Mouse (Mus musculus): Measurements from ENCODE around the gene Pcyt2. TPM values are rescaled to one million over a fixed set of nuclear protein-coding genes. Genes with fewer than 3 reads are reported as not detected.

The Pcyt2 gene
- polyA plus RNA-seq, 1 experiment from 2014 or later = 233 TPM

- Histone ChIP-seq H3K9ac (no peak overlapping the region), H3K9me3 (no peaks in the 10 kb centered on the region), H3K4me3 (no peak overlapping the region), H3K36me3 (replicated peaks) (peaks cover 37% of the 10 kb centered on the region), H3K27ac (no peak overlapping the region), H3K4me2 (no peak overlapping the region), H3K4me1 (peaks cover 22% of the 10 kb centered on the region), H3K27me3 (replicated peaks) (no peaks in the 10 kb centered on the region)
- WGBS = 93% methylated on average over 6 of the region's 6 CpGs
- ATAC-seq (replicated peaks) = no peak
These were observed 5.1 kb upstream of the Pcyt2 start for GRCm38 (mm10) chr11:120622805-120623204.

- H3K4me3 ChIP-seq = no peak overlapping the region
- no peak overlapping the region for H3K4me2 ChIP-seq
- H3K36me3 ChIP-seq (replicated peaks) = peaks cover 33% of the 10 kb centered on the region
- peaks cover 38% of the 10 kb centered on the region for H3K4me1 ChIP-seq
- WGBS = 93% methylated on average over 14 of the region's 14 CpGs
- H3K9ac ChIP-seq = no peak overlapping the region
- no peaks in the 10 kb centered on the region for H3K27me3 ChIP-seq (replicated peaks)
- no peaks in the 10 kb centered on the region for H3K9me3 ChIP-seq
- ATAC-seq (replicated peaks) = no peak
- H3K27ac ChIP-seq = no peak overlapping the region
These were observed 2.5 kb upstream of the Pcyt2 start for GRCm38 (mm10) chr11:120620195-120620594.

GRCm38 (mm10) chr11:120618619-120619535 lies 1.1 kb upstream of the Pcyt2 start:
- H3K4me2 ChIP-seq = no peak overlapping the region
- H3K36me3 ChIP-seq (replicated peaks) = peaks cover 33% of the 10 kb centered on the region
- H3K27me3 ChIP-seq (replicated peaks) = no peaks in the 10 kb centered on the region
- no peaks in the 10 kb centered on the region for H3K9me3 ChIP-seq
- no peak overlapping the region for H3K9ac ChIP-seq
- no peak overlapping the region for H3K4me3 ChIP-seq
- 95% methylated on average over 25 of the region's 25 CpGs for WGBS
- ATAC-seq (replicated peaks) = no peak
- 0 out of 2 replicates have a peak overlapping the region, but pooled peaks have one; percentile 91 for H3K27ac ChIP-seq
- peaks cover 31% of the 10 kb centered on the region for H3K4me1 ChIP-seq

GRCm38 (mm10) chr11:120616617-120617294 lies 980 bp downstream of the Pcyt2 start:
- peak overlapping the region; percentile 91 for H3K27ac ChIP-seq
- WGBS = 55% methylated on average over 4 of the region's 4 CpGs
- H3K4me2 ChIP-seq = peak overlapping the region; percentile 74
- no peak for ATAC-seq (replicated peaks)
- H3K9ac ChIP-seq = peak overlapping the region; percentile 84
- no peaks in the 10 kb centered on the region for H3K27me3 ChIP-seq (replicated peaks)
- H3K4me1 ChIP-seq = peaks cover 24% of the 10 kb centered on the region
- H3K9me3 ChIP-seq = no peaks in the 10 kb centered on the region
- peak overlapping the region; percentile 73 for H3K4me3 ChIP-seq
- H3K36me3 ChIP-seq (replicated peaks) = peaks cover 24% of the 10 kb centered on the region

GRCm38 (mm10) chr11:120615606-120616203 lies 2.0 kb downstream of the Pcyt2 start:
- no peak overlapping the region for H3K4me3 ChIP-seq
- no peak for ATAC-seq (replicated peaks)
- no peak overlapping the region for H3K9ac ChIP-seq
- no peaks in the 10 kb centered on the region for H3K9me3 ChIP-seq
- no peak overlapping the region for H3K4me2 ChIP-seq
- no peak overlapping the region for H3K27ac ChIP-seq
- peaks cover 24% of the 10 kb centered on the region for H3K4me1 ChIP-seq
- H3K27me3 ChIP-seq (replicated peaks) = no peaks in the 10 kb centered on the region
- 89% methylated on average over 11 of the region's 11 CpGs for WGBS
- H3K36me3 ChIP-seq (replicated peaks) = peaks cover 23% of the 10 kb centered on the region

GRCm38 (mm10) chr11:120615167-120615566 lies 2.6 kb downstream of the Pcyt2 start:
- peaks cover 19% of the 10 kb centered on the region; the same call in 1 of the 2 replicates for H3K36me3 ChIP-seq (replicated peaks)
- no peak overlapping the region for H3K27ac ChIP-seq
- no peak overlapping the region for H3K9ac ChIP-seq
- no peak for ATAC-seq (replicated peaks)
- H3K4me1 ChIP-seq = peaks cover 24% of the 10 kb centered on the region
- no peaks in the 10 kb centered on the region for H3K9me3 ChIP-seq
- H3K4me3 ChIP-seq = no peak overlapping the region
- H3K4me2 ChIP-seq = no peak overlapping the region
- no peaks in the 10 kb centered on the region for H3K27me3 ChIP-seq (replicated peaks)
- 93% methylated on average over 6 of the region's 6 CpGs for WGBS

- Histone ChIP-seq H3K9me3 (no peaks in the 10 kb centered on the region), H3K27me3 (replicated peaks) (peaks cover 5% of the 10 kb centered on the region; the same call in 1 of the 2 replicates), H3K36me3 (replicated peaks) (0 out of 2 replicates have a peak, but pooled peaks cover 13% of the 10 kb centered on the region), H3K4me2 (no peak overlapping the region), H3K9ac (no peak overlapping the region), H3K4me3 (no peak overlapping the region), H3K4me1 (peaks cover 26% of the 10 kb centered on the region), H3K27ac (no peak overlapping the region)
- no peak for ATAC-seq (replicated peaks)
- WGBS = 82% methylated on average over 8 of the region's 8 CpGs
These were observed 3.8 kb downstream of the Pcyt2 start for GRCm38 (mm10) chr11:120613976-120614375.

- Histone ChIP-seq H3K9me3 (no peaks in the 10 kb centered on the region), H3K4me3 (no peak overlapping the region), H3K27me3 (replicated peaks) (peaks cover 9% of the 10 kb centered on the region; the same call in 1 of the 2 replicates), H3K9ac (no peak overlapping the region), H3K27ac (no peak overlapping the region), H3K4me2 (no peak overlapping the region), H3K4me1 (peaks cover 30% of the 10 kb centered on the region), H3K36me3 (replicated peaks) (0 out of 2 replicates have a peak, but pooled peaks cover 9% of the 10 kb centered on the region)
- WGBS = 89% methylated on average over 10 of the region's 10 CpGs
- ATAC-seq (replicated peaks) = no peak
These were observed 4.2 kb downstream of the Pcyt2 start for GRCm38 (mm10) chr11:120613481-120613972.

GRCm38 (mm10) chr11:120612763-120613162 lies 5.0 kb downstream of the Pcyt2 start:
- Histone ChIP-seq H3K27ac (no peak overlapping the region), H3K4me2 (no peak overlapping the region), H3K27me3 (replicated peaks) (peaks cover 9% of the 10 kb centered on the region; the same call in 1 of the 2 replicates), H3K9ac (no peak overlapping the region), H3K4me1 (peaks cover 30% of the 10 kb centered on the region), H3K4me3 (no peak overlapping the region), H3K9me3 (no peaks in the 10 kb centered on the region), H3K36me3 (replicated peaks) (0 out of 2 replicates have a peak, but pooled peaks cover 7% of the 10 kb centered on the region)
- no peak for ATAC-seq (replicated peaks)
- WGBS = 40% methylated on average over 6 of the region's 6 CpGs

- 83% methylated on average over 9 of the region's 9 CpGs for WGBS
- peaks cover 12% of the 10 kb centered on the region for H3K4me1 ChIP-seq
- no peak overlapping the region for H3K27ac ChIP-seq
- ATAC-seq (replicated peaks) = no peak
- no peak overlapping the region for H3K4me3 ChIP-seq
- peaks cover 16% of the 10 kb centered on the region; the same call in 1 of the 2 replicates for H3K36me3 ChIP-seq (replicated peaks)
- no peak overlapping the region for H3K9ac ChIP-seq
- H3K9me3 ChIP-seq = no peaks in the 10 kb centered on the region
- H3K4me2 ChIP-seq = no peak overlapping the region
- H3K27me3 ChIP-seq (replicated peaks) = peaks cover 14% of the 10 kb centered on the region
These were observed 7.2 kb downstream of the Pcyt2 start for GRCm38 (mm10) chr11:120610477-120611046.

GRCm38 (mm10) chr11:120609250-120609649 lies 8.5 kb downstream of the Pcyt2 start:
- ATAC-seq (replicated peaks) = no peak
- 49% methylated on average over 8 of the region's 8 CpGs for WGBS
- H3K9ac ChIP-seq = no peak overlapping the region
- peaks cover 14% of the 10 kb centered on the region for H3K27me3 ChIP-seq (replicated peaks)
- peaks cover 28% of the 10 kb centered on the region; the same call in 1 of the 2 replicates for H3K36me3 ChIP-seq (replicated peaks)
- no peak overlapping the region for H3K4me2 ChIP-seq
- H3K27ac ChIP-seq = no peak overlapping the region
- peaks cover 10% of the 10 kb centered on the region for H3K4me1 ChIP-seq
- H3K4me3 ChIP-seq = no peak overlapping the region
- no peaks in the 10 kb centered on the region for H3K9me3 ChIP-seq

Data from midbrain, embryonic 15.5 days (tissue).